Mouse (Mus musculus): ENCODE results near the gene Btbd35f24. TPM values are rescaled to one million over a fixed set of nuclear protein-coding genes. Genes with fewer than 3 reads are reported as not detected.

Btbd35f24 gene
- polyA plus RNA-seq (2015; fragmentation: Illumina TruSeq; extraction: RNeasy Lipid Tissue Mini Kit (QIAGEN cat#74804); ENCODE audit: insufficient read depth, low read depth, low replicate concordance) = not detected

DNA sequence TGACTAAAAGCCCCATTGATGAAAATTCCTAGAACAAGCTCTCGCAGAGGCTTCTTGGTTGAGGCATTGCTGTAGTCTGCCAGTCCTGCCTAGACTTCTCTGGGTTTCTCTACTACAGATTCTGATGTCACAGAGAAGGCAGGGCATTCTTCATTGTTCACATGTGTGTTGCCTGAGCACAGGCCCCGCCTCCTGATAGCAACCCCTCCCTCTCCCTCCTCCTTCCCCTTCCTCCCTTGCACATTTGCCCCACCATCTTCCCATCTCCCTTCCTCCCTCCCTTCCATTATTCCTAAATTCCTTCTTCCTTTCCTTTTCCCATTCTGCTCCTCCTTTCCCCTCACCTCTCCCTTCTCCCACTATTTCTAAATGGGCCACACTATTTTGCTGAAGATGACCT, at the start of gene Btbd35f24:
Btbd35f24 (minus strand) TSS at position 101 of the 400 bp plus-strand sequence.

Other genes with a start within 250 kb of the Btbd35f24 start
- gene Btbd35f23, start 119.0 kb downstream of the Btbd35f24 start, polyA plus RNA-seq (2015; fragmentation: Illumina TruSeq; extraction: RNeasy Lipid Tissue Mini Kit (QIAGEN cat#74804); ENCODE audit: insufficient read depth, low read depth, low replicate concordance) = not detected
- not detected for gene Btbd35f11, start 247.9 kb upstream of the Btbd35f24 start, polyA plus RNA-seq (2015; fragmentation: Illumina TruSeq; extraction: RNeasy Lipid Tissue Mini Kit (QIAGEN cat#74804); ENCODE audit: insufficient read depth, low read depth, low replicate concordance)

Data from pancreas, adult 10 weeks (tissue).